20 mouse cellular contexts compared by ENCODE assay signal in the genomic region with DNA sequence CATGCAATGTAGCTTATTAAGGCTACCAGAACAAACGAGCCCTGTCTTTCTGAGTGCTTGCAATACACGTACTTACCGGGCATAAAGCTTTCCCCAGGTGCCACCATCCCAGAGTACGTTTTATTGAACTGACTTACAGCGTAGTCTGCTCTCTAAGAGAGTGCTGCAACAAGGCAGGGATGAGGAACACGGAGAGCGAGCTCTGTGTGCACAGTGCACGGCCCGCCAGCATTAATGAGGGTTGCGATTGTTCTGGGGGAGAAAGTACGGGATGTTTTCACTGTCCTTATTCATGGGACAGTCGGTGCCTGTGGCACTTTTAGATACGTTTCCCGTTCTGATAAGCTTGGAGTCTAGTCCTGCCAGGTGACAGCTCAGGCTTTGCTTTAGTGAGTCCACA.
DNase-seq lines count a peak whose midpoint lies in the region; ATAC-seq lines count a peak whose summit lies in the region.
"Had no signal": no experiment of that assay in that cellular context is flagged by ENCODE, and none has a peak within 500 bp of the region (broad histone marks: within the 10 kb centered on the region; RNA-seq: fewer than 3 reads in every experiment).

No protein-coding gene starts in this region.

- no peaks in the 10 kb centered on the region for H3K9me3 ChIP-seq in forebrain, embryonic 10.5 days
- H3K9me3 ChIP-seq in forebrain, embryonic 11.5 days (ENCODE audit: control insufficient read depth, low read length) = no peaks in the 10 kb centered on the region
- H3K9me3 ChIP-seq in hindbrain, embryonic 12.5 days (replicated peaks) = no peaks in the 10 kb centered on the region
- H3K9me3 ChIP-seq in hindbrain, embryonic 13.5 days = no peaks in the 10 kb centered on the region
- H3K9me3 ChIP-seq in embryonic facial prominence, embryonic 10.5 days = no peaks in the 10 kb centered on the region
- H3K9me3 ChIP-seq in limb, embryonic 12.5 days = no peaks in the 10 kb centered on the region
- H3K9me3 ChIP-seq: neural tube, embryonic 12.5 days; stomach, embryonic 15.5 days had no signal

- H3K27me3 ChIP-seq in forebrain, embryonic 10.5 days (ENCODE audit: poor library complexity, severe bottlenecking) = no peaks in the 10 kb centered on the region
- H3K27me3 ChIP-seq in forebrain, embryonic 11.5 days (ENCODE audit: control insufficient read depth, insufficient read depth, low read length) = no peaks in the 10 kb centered on the region
- no peaks in the 10 kb centered on the region for H3K27me3 ChIP-seq in hindbrain, embryonic 12.5 days
- H3K27me3 ChIP-seq in hindbrain, embryonic 13.5 days = no peaks in the 10 kb centered on the region
- no peaks in the 10 kb centered on the region for H3K27me3 ChIP-seq in embryonic facial prominence, embryonic 10.5 days (replicated peaks; ENCODE audit: low read depth, poor library complexity, severe bottlenecking)
- peaks cover 62% of the 10 kb centered on the region for H3K27me3 ChIP-seq in limb, embryonic 12.5 days
- H3K27me3 ChIP-seq: CH12.LX; neural tube, embryonic 12.5 days; stomach, embryonic 15.5 days had no signal

- no peaks in the 10 kb centered on the region for H3K36me3 ChIP-seq in forebrain, embryonic 10.5 days (replicated peaks)
- no peaks in the 10 kb centered on the region for H3K36me3 ChIP-seq in forebrain, embryonic 11.5 days (ENCODE audit: control insufficient read depth, insufficient read depth, low read length)
- no peaks in the 10 kb centered on the region for H3K36me3 ChIP-seq in hindbrain, embryonic 12.5 days
- H3K36me3 ChIP-seq in hindbrain, embryonic 13.5 days = no peaks in the 10 kb centered on the region
- H3K36me3 ChIP-seq in embryonic facial prominence, embryonic 10.5 days (replicated peaks) = no peaks in the 10 kb centered on the region
- no peaks in the 10 kb centered on the region for H3K36me3 ChIP-seq in limb, embryonic 12.5 days
- H3K36me3 ChIP-seq: neural tube, embryonic 12.5 days; stomach, embryonic 15.5 days had no signal

- H3K27ac ChIP-seq in forebrain, embryonic 10.5 days = peak overlapping the region; percentile 41; the same call in 1 of the 2 replicates
- H3K27ac ChIP-seq in forebrain, embryonic 11.5 days (ENCODE audit: low read depth, low read length) = no peak overlapping the region
- 0 out of 2 replicates have a peak overlapping the region, but pooled peaks have one; percentile 12 for H3K27ac ChIP-seq in hindbrain, embryonic 12.5 days
- no peak overlapping the region for H3K27ac ChIP-seq in hindbrain, embryonic 13.5 days
- peak overlapping the region; percentile 78 for H3K27ac ChIP-seq in embryonic facial prominence, embryonic 10.5 days (replicated peaks)
- H3K27ac ChIP-seq in limb, embryonic 12.5 days = peak overlapping the region; percentile 87
- H3K27ac ChIP-seq: kidney, postnatal 0 days; left cerebral cortex, adult 2 months; neural tube, embryonic 12.5 days; stomach, embryonic 15.5 days had no signal

- H3K9ac ChIP-seq in forebrain, embryonic 11.5 days (ENCODE audit: low read length) = no peak overlapping the region
- H3K9ac ChIP-seq in hindbrain, embryonic 12.5 days = no peak overlapping the region
- no peak overlapping the region for H3K9ac ChIP-seq in hindbrain, embryonic 13.5 days
- H3K9ac ChIP-seq in limb, embryonic 12.5 days (replicated peaks) = no peak overlapping the region
- H3K9ac ChIP-seq: lung, embryonic 14.5 days; neural tube, embryonic 12.5 days; stomach, embryonic 15.5 days had no signal

- 83% methylated on average over 14 of the region's 14 CpGs for WGBS in forebrain, embryonic 10.5 days
- WGBS in forebrain, embryonic 11.5 days = 70% methylated on average over 14 of the region's 14 CpGs
- 68% methylated on average over 14 of the region's 14 CpGs for WGBS in hindbrain, embryonic 12.5 days
- 65% methylated on average over 14 of the region's 14 CpGs for WGBS in hindbrain, embryonic 13.5 days
- WGBS in embryonic facial prominence, embryonic 10.5 days = 72% methylated on average over 14 of the region's 14 CpGs
- 33% methylated on average over 14 of the region's 14 CpGs for WGBS in limb, embryonic 12.5 days

- peaks cover 12% of the 10 kb centered on the region for H3K4me1 ChIP-seq in forebrain, embryonic 10.5 days
- no peaks in the 10 kb centered on the region for H3K4me1 ChIP-seq in forebrain, embryonic 11.5 days (replicated peaks; ENCODE audit: control insufficient read depth, insufficient read depth, low read length)
- H3K4me1 ChIP-seq in hindbrain, embryonic 12.5 days = peaks cover 11% of the 10 kb centered on the region
- H3K4me1 ChIP-seq in hindbrain, embryonic 13.5 days (replicated peaks) = peaks cover 7% of the 10 kb centered on the region
- peaks cover 42% of the 10 kb centered on the region for H3K4me1 ChIP-seq in embryonic facial prominence, embryonic 10.5 days
- peaks cover 34% of the 10 kb centered on the region for H3K4me1 ChIP-seq in limb, embryonic 12.5 days (replicated peaks)
- H3K4me1 ChIP-seq: neural tube, embryonic 12.5 days; stomach, embryonic 15.5 days had no signal

- H3K4me3 ChIP-seq in forebrain, embryonic 10.5 days = no peak overlapping the region
- H3K4me3 ChIP-seq in forebrain, embryonic 11.5 days (ENCODE audit: low read depth, low read length) = no peak overlapping the region
- H3K4me3 ChIP-seq in hindbrain, embryonic 12.5 days = no peak overlapping the region
- H3K4me3 ChIP-seq in hindbrain, embryonic 13.5 days = no peak overlapping the region
- no peak overlapping the region for H3K4me3 ChIP-seq in embryonic facial prominence, embryonic 10.5 days
- H3K4me3 ChIP-seq in limb, embryonic 12.5 days (replicated peaks) = no peak overlapping the region
- H3K4me3 ChIP-seq: left cerebral cortex, adult 2 months; neural tube, embryonic 12.5 days; stomach, embryonic 15.5 days had no signal

- no peak for ATAC-seq in forebrain, embryonic 11.5 days (replicated peaks; ENCODE audit: low FRiP score)
- ATAC-seq in hindbrain, embryonic 12.5 days (ENCODE audit: low FRiP score) = no peak
- no peak for ATAC-seq in hindbrain, embryonic 13.5 days (ENCODE audit: low FRiP score)
- peak; percentile 35 for ATAC-seq in limb, embryonic 12.5 days (ENCODE audit: insufficient number of reproducible peaks, insufficient read depth, low FRiP score, low TSS enrichment, low read depth)
- ATAC-seq: forebrain, embryonic 14.5 days; intestine, postnatal 0 days had no signal

- H3K4me2 ChIP-seq in forebrain, embryonic 11.5 days (ENCODE audit: low read depth, low read length, severe bottlenecking) = no peak overlapping the region
- no peak overlapping the region for H3K4me2 ChIP-seq in hindbrain, embryonic 12.5 days (replicated peaks)
- no peak overlapping the region for H3K4me2 ChIP-seq in hindbrain, embryonic 13.5 days
- H3K4me2 ChIP-seq in limb, embryonic 12.5 days = peak overlapping the region; percentile 45
- H3K4me2 ChIP-seq: liver, embryonic 11.5 days; lung, embryonic 14.5 days; neural tube, embryonic 12.5 days; stomach, embryonic 15.5 days had no signal

- no peak for DNase-seq in forebrain, embryonic 10.5 days (ENCODE audit: extremely low spot score, low spot score)
- no peak for DNase-seq in forebrain, embryonic 11.5 days (ENCODE audit: low spot score)
- DNase-seq in embryonic facial prominence, embryonic 10.5 days (ENCODE audit: low spot score) = no peak
- DNase-seq in liver = no peak
- DNase-seq in right cerebral cortex, adult 18-20 months = no peak
- DNase-seq: adrenal gland, postnatal 14 days; cerebellum, postnatal 10 days; gastrocnemius, postnatal 14 days; lung, embryonic 14.5 days had no signal

Comparison
In these comparisons a context has a peak if more than half of its experiments do, and no peak if none do; other contexts are left out.
1. H3K27ac ChIP-seq: peak in forebrain, embryonic 10.5 days (single experiment), hindbrain, embryonic 12.5 days (single experiment), embryonic facial prominence, embryonic 10.5 days (single experiment) and limb, embryonic 12.5 days (single experiment); none in forebrain, embryonic 11.5 days (single experiment) and hindbrain, embryonic 13.5 days (single experiment).